Mouse (Mus musculus) common myeloid progenitor, adult 5-6 weeks (primary cell): Measurements from ENCODE around the gene Herc4. TPM values are rescaled to one million over a fixed set of nuclear protein-coding genes. Genes with fewer than 3 reads are reported as not detected.
"Not testable (repeated sequence)": the region's sequence is repeated elsewhere in the genome, so short reads cannot be mapped to it uniquely, and the experiment has no call there.

ENCODE experiments used
- ATAC-seq: replicated peaks from 2 replicates; pipeline ENCODE4 v1.8.0; 2016; ENCODE audit warnings: low read depth, mild to moderate bottlenecking, moderate TSS enrichment, inconsistent platforms; ENCODE audit not compliant: poor library complexity, severe bottlenecking
- total RNA-seq: library from RNA; stranded (forward); fragments of 200-1000, 187-1606 nt; gene quantifications from 2 replicates; pipeline ENCODE4 v1.2.3, GENCODE M21; 2017

The Herc4 gene
- total RNA-seq, 1 experiment from 2014 or later = 69.6 TPM

DNA sequence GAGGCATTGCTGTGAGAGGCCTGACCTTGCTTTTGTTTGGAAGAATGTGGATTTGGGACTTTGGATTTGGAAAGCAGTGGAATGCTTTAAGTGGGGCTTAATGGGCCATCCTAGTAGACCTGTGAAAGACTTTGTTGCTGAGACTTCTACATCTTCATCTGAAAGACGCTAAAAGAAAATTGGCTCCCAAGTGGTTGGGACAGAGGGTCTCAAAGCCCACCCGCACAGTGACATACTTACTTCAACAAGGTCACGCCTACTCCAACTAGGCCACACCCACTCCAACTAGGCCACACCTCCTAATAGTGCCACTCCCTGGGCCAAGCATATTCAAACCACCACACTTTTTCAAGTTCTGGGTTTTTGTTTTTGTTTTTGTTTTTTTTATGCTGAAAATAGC lies 101.1 kb downstream of the Herc4 start:
- no peak for ATAC-seq

DNA sequence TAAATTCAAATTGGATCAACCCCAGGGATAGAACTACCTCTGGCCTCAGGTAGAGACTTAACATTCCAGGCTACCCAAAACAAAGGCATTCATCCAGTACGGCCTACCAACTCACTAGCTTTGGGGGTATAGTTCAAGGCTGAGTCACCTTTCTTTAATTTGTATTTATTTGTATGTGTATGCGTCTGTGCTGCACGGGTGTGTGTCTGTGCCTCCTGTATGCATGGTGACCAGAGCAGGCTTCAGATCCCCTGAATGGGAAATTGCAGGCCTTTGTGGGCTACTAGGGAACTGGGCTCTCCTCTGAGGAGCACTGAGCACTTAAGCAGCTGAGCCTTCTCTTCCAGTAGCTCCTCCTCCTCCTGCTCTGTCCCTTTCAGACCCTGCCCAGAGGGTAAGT lies 104.7 kb downstream of the Herc4 start:
- ATAC-seq = no peak

DNA sequence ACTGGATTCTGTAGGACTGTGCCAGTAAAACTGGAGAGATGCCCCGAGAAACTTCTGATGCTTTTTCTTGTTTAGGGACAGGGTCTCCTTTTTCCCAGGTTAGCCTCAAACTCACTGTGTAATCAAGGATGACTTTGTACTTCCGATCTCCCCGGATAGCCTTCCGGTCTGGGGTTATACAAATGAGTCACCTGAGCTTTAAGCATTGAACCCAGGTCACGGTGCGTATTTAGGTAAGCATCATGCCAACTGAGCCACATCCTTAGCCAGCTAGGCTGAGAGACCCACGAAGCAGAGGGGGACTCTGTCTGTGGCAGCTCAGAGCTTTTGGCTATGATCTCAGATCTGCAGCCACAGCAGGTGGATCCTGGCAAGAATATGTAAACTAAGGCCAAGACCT lies 107.1 kb downstream of the Herc4 start:
- ATAC-seq = no peak

DNA sequence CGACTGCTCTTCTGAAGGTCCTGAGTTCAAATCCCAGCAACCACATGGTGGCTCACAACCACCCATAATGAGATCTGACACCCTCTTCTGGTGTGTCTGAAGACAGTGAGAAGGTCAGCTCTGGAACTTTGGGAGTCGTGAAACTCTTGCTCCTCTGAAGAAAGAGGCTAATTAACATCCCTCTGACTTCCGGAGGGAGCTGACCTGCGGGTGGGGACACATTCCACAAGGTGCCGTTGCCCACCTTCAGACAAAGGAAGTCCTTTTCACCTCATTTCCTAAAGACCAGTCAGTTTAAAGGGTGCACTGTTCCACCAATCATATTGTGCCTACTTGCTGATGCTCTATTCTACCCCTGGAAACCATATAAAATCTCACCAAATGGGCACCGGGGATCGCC lies 107.5 kb downstream of the Herc4 start:
- ATAC-seq = not testable (repeated sequence)

DNA sequence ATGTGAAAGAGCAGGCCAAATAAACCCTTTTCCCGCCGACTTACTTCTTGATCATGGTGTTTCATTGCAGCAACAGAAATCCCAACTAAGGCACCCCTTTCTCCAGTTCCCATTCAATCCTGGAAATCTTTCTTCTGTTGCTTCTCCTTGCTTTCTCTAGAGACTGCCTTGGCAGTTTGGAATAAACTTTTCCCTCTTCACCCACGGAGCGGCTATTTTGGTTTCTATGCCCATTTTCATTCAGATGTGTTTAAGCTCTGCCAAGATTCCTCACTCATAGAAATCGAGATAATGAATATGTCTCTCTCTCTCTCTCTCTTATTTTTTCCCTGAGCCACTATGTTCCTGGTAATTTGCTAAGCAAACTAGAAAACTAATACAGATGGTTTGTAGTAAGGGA lies 108.5 kb downstream of the Herc4 start:
- no peak for ATAC-seq

DNA sequence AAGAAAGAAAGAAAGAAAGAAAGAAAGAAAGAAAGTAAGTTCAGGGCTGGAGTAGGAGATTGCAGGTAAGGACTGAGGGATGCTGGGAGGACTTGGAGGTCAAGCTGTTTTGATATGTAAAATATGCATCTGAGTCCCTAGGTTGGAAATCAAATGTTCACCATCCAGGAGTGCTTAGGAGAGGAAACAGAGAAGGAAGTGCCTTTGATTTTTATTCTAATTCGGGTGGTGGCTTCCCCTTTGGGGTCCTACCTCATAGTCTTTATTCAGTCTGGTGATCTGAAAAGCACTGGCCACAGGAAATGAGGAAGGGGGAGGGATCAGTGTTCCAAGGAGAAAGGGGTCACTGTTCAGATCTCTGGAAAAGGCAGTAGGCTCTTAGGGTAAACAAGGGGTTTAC lies 116.9 kb downstream of the Herc4 start:
- no peak for ATAC-seq

DNA sequence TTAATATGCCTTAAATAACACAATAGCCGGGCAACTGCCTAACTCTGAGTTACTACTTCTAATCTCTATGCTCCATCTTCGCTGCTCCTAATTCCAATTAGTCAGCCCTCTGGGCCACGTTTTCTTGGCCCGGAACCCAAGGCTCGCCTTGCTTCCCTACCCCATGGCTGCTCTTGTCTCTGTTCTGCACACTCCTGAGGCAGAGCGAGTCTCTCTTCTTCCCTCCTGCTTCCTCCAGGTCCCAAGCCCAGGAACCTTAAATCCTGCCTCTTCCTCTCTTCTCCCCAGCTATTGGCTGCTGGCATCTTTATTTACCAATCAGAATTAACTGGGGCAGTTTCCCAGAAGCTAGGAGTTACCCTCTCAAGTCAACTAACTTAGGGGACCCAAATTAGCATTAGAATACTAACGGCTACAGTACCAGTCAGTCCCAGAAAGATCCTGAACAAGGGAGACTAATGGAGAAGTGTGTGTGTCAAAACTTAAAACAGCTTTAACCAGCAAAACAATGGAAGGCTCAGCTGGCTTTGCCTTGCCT lies 122.4 kb downstream of the Herc4 start:
- no peak for ATAC-seq

DNA sequence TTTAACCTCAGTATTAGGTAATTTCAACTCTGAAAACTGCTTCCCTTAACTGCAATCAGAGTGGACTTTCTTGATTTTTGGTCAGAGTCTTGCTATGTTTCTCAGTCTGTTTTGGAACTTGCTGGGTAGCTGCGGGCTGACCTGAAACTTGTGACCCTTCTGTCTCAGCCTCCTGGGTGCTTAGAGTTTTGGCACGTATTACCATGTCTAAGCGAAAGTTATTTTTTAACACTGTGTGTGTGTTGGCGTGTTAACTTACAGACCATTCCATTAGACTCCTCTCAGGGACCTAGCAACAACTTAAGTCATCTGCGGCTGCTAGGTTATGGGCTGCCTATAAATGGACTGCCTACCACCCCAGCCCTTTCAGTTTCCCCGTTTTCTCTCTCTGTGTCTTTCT lies 123.8 kb downstream of the Herc4 start:
- ATAC-seq = no peak

Other genes starting within 250 kb of the Herc4 start
- 49.4 and 69.0 TPM in 2 replicates for gene Hnrnph3, start 219.6 kb upstream of the Herc4 start, total RNA-seq
- 0.09 TPM in 1 of 2 replicates, not detected in the other for gene Pbld2, start 219.5 kb upstream of the Herc4 start, total RNA-seq
- gene Pbld1, start 183.6 kb upstream of the Herc4 start, total RNA-seq = not detected in 2 replicates
- gene Atoh7, start 144.2 kb upstream of the Herc4 start, total RNA-seq = not detected in 2 replicates
- gene Mypn, start 39.9 kb upstream of the Herc4 start, total RNA-seq = not detected in 2 replicates
- gene Sirt1, start 137.9 kb downstream of the Herc4 start, total RNA-seq = 44.8 and 53.1 TPM in 2 replicates
- 2.0 and 6.6 TPM in 2 replicates for gene Dnajc12, start 138.6 kb downstream of the Herc4 start, total RNA-seq
- gene Gm7075, start 178.0 kb downstream of the Herc4 start, total RNA-seq = not detected in 2 replicates
- gene Ctnna3, start 186.3 kb downstream of the Herc4 start, total RNA-seq = not detected in 2 replicates